10 mouse cellular contexts compared by ENCODE assay signal in genomic region chr2:110019656-110020055, GRCm38 (mm10). TPM values are rescaled to one million over a fixed set of nuclear protein-coding genes. Genes with fewer than 3 reads are reported as not detected.
DNase-seq lines count a peak whose midpoint lies in the region; ATAC-seq lines count a peak whose summit lies in the region.
"Had no signal": no experiment of that assay in that cellular context is flagged by ENCODE, and none has a peak within 500 bp of the region (broad histone marks: within the 10 kb centered on the region; RNA-seq: fewer than 3 reads in every experiment).

No protein-coding gene starts in this region.

- peaks cover 43% of the 10 kb centered on the region for H3K36me3 ChIP-seq in hindbrain, embryonic 10.5 days
- 0 out of 2 replicates have a peak, but pooled peaks cover 2% of the 10 kb centered on the region for H3K36me3 ChIP-seq in hindbrain, embryonic 11.5 days (ENCODE audit: control insufficient read depth, insufficient read depth, low read length)
- H3K36me3 ChIP-seq in embryonic facial prominence, embryonic 13.5 days: peaks cover 18% of the 10 kb centered on the region
- 0 out of 2 replicates have a peak, but pooled peaks cover 10% of the 10 kb centered on the region for H3K36me3 ChIP-seq in heart, embryonic 16.5 days (ENCODE audit: control insufficient read depth, insufficient read depth)
- H3K36me3 ChIP-seq in midbrain, embryonic 12.5 days: peaks cover 20% of the 10 kb centered on the region

- ATAC-seq in hindbrain, embryonic 11.5 days (ENCODE audit: low FRiP score): no peak
- no peak for ATAC-seq in embryonic facial prominence, embryonic 13.5 days (ENCODE audit: insufficient number of reproducible peaks, insufficient read depth, low FRiP score, low TSS enrichment, low read depth)
- ATAC-seq in heart, embryonic 16.5 days (replicated peaks; ENCODE audit: extremely low read depth, insufficient read depth, low FRiP score): no peak
- no peak for ATAC-seq in midbrain, embryonic 12.5 days (ENCODE audit: low FRiP score, low read depth)

- H3K9ac ChIP-seq in hindbrain, embryonic 11.5 days (ENCODE audit: low read depth, low read length): no peak overlapping the region
- H3K9ac ChIP-seq in embryonic facial prominence, embryonic 13.5 days: no peak overlapping the region
- H3K9ac ChIP-seq in heart, embryonic 16.5 days (ENCODE audit: low read length): no peak overlapping the region
- H3K9ac ChIP-seq in midbrain, embryonic 12.5 days (replicated peaks): peak overlapping the region; percentile 31; the same call in 1 of the 2 replicates

- DNase-seq in hindbrain, embryonic 10.5 days (ENCODE audit: low spot score): no peak
- DNase-seq in hindbrain, embryonic 11.5 days (ENCODE audit: low spot score): no peak
- DNase-seq in urinary bladder, postnatal 14 days (ENCODE audit: low spot score): no peak
- DNase-seq in lung, postnatal 10 days: no peak
- DNase-seq in cerebellum, adult 9-10 months: no peak
- DNase-seq: lung, postnatal 4 days; thymus, postnatal 14 days had no signal

- 0 out of 2 replicates have a peak overlapping the region, but pooled peaks have one; percentile 29 for H3K27ac ChIP-seq in hindbrain, embryonic 10.5 days
- H3K27ac ChIP-seq in hindbrain, embryonic 11.5 days (ENCODE audit: low read depth, low read length): no peak overlapping the region
- H3K27ac ChIP-seq in embryonic facial prominence, embryonic 13.5 days: no peak overlapping the region
- H3K27ac ChIP-seq in heart, embryonic 16.5 days (ENCODE audit: low read length): no peak overlapping the region
- H3K27ac ChIP-seq in midbrain, embryonic 12.5 days (replicated peaks): no peak overlapping the region

- no peaks in the 10 kb centered on the region for H3K27me3 ChIP-seq in hindbrain, embryonic 10.5 days (ENCODE audit: insufficient read depth, poor library complexity, severe bottlenecking)
- H3K27me3 ChIP-seq in hindbrain, embryonic 11.5 days (ENCODE audit: control insufficient read depth, insufficient read depth, low read length): no peaks in the 10 kb centered on the region
- H3K27me3 ChIP-seq in embryonic facial prominence, embryonic 13.5 days: no peaks in the 10 kb centered on the region
- no peaks in the 10 kb centered on the region for H3K27me3 ChIP-seq in heart, embryonic 16.5 days (ENCODE audit: control insufficient read depth, insufficient read depth, low read length)
- no peaks in the 10 kb centered on the region for H3K27me3 ChIP-seq in midbrain, embryonic 12.5 days

- H3K4me2 ChIP-seq in hindbrain, embryonic 11.5 days (replicated peaks; ENCODE audit: low read depth, low read length): no peak overlapping the region
- peak overlapping the region; percentile 76 for H3K4me2 ChIP-seq in embryonic facial prominence, embryonic 13.5 days
- peak overlapping the region; percentile 26 for H3K4me2 ChIP-seq in heart, embryonic 16.5 days (ENCODE audit: low read depth, low read length)
- peak overlapping the region; percentile 69 for H3K4me2 ChIP-seq in midbrain, embryonic 12.5 days (replicated peaks)

- peak overlapping the region; percentile 86 for H3K4me3 ChIP-seq in hindbrain, embryonic 10.5 days
- H3K4me3 ChIP-seq in hindbrain, embryonic 11.5 days (ENCODE audit: low read depth, low read length): no peak overlapping the region
- H3K4me3 ChIP-seq in embryonic facial prominence, embryonic 13.5 days: no peak overlapping the region
- H3K4me3 ChIP-seq in heart, embryonic 16.5 days (ENCODE audit: low read length): peak overlapping the region; percentile 1; the same call in 1 of the 2 replicates
- 0 out of 2 replicates have a peak overlapping the region, but pooled peaks have one; percentile 5 for H3K4me3 ChIP-seq in midbrain, embryonic 12.5 days

- peaks cover 28% of the 10 kb centered on the region for H3K4me1 ChIP-seq in hindbrain, embryonic 10.5 days (replicated peaks)
- H3K4me1 ChIP-seq in hindbrain, embryonic 11.5 days (replicated peaks; ENCODE audit: control insufficient read depth, insufficient read depth, low read length): no peaks in the 10 kb centered on the region
- H3K4me1 ChIP-seq in embryonic facial prominence, embryonic 13.5 days: peaks cover 27% of the 10 kb centered on the region
- H3K4me1 ChIP-seq in heart, embryonic 16.5 days (ENCODE audit: control insufficient read depth, insufficient read depth, low read length): peaks cover 20% of the 10 kb centered on the region
- H3K4me1 ChIP-seq in midbrain, embryonic 12.5 days: peaks cover 20% of the 10 kb centered on the region

- no peaks in the 10 kb centered on the region for H3K9me3 ChIP-seq in hindbrain, embryonic 10.5 days
- no peaks in the 10 kb centered on the region for H3K9me3 ChIP-seq in hindbrain, embryonic 11.5 days (ENCODE audit: control insufficient read depth, low read length)
- H3K9me3 ChIP-seq in embryonic facial prominence, embryonic 13.5 days: no peaks in the 10 kb centered on the region
- no peaks in the 10 kb centered on the region for H3K9me3 ChIP-seq in heart, embryonic 16.5 days (replicated peaks; ENCODE audit: control insufficient read depth, low read length)
- no peaks in the 10 kb centered on the region for H3K9me3 ChIP-seq in midbrain, embryonic 12.5 days

- 91% methylated on average over 4 of the region's 4 CpGs for WGBS in hindbrain, embryonic 10.5 days
- whole genome bisulfite sequencing in hindbrain, embryonic 11.5 days: 94% methylated on average over 4 of the region's 4 CpGs
- WGBS in embryonic facial prominence, embryonic 13.5 days: 88% methylated on average over 4 of the region's 4 CpGs
- 83% methylated on average over 4 of the region's 4 CpGs for WGBS in heart, embryonic 16.5 days
- WGBS in midbrain, embryonic 12.5 days: 87% methylated on average over 4 of the region's 4 CpGs

RNA-seq across cellular contexts. Expression of gene Ccdc34, which starts 2.0 kb away (rescaled TPM):
- 41.2 and 53.1 TPM in 2 replicates for polyA plus RNA-seq in hindbrain, embryonic 10.5 days (2016; fragmentation: Nextera tagmentation; extraction: Ambion mirVana)
- polyA plus RNA-seq in hindbrain, embryonic 11.5 days (2014; fragmentation: Nextera tagmentation; extraction: Ambion mirVana): 57.4 and 65.0 TPM in 2 replicates
- polyA plus RNA-seq in embryonic facial prominence, embryonic 13.5 days (2015; fragmentation: Nextera tagmentation; extraction: Ambion mirVana): 54.1 and 56.0 TPM in 2 replicates
- polyA plus RNA-seq in heart, embryonic 16.5 days (2015; fragmentation: Nextera tagmentation; extraction: Ambion mirVana): 26.4 TPM in 2 replicates
- polyA plus RNA-seq in midbrain, embryonic 12.5 days (2016; fragmentation: Nextera tagmentation; extraction: Ambion mirVana): 55.8 and 61.8 TPM in 2 replicates

Comparison
In these comparisons a context has a peak if more than half of its experiments do, and no peak if none do; other contexts are left out.
1. H3K4me3 ChIP-seq: peak in hindbrain, embryonic 10.5 days (single experiment), heart, embryonic 16.5 days (single experiment) and midbrain, embryonic 12.5 days (single experiment); none in hindbrain, embryonic 11.5 days (single experiment) and embryonic facial prominence, embryonic 13.5 days (single experiment).